Mouse (Mus musculus) heart, postnatal 14 days (tissue): ENCODE results near the gene Opn5. TPM values are rescaled to one million over a fixed set of nuclear protein-coding genes. Genes with fewer than 3 reads are reported as not detected.

Experiments used
- DNase-seq, 2 experiments: peaks; one replicate each; pipeline ENCODE4 v3.0.0; 2021 to 2022
- intact Hi-C: fragments of 180-260 bp; cut with DNase I; formaldehyde crosslinking; loops from one replicate; pipeline ENCODE4 v1.15.1; 2025
- long read RNA-seq, 2 experiments: library from polyadenylated mRNA; stranded (forward); transcript quantifications; one replicate each; pipeline ENCODE4 v2.0.0; 2021
- total RNA-seq, 2 experiments: library from RNA; stranded (reverse); gene quantifications; 2 replicates each; pipeline ENCODE4 v1.2.3; 2021

Opn5 gene
- not detected for total RNA-seq
- long read RNA-seq, experiment 1, result 0 reads
- long read RNA-seq, experiment 2, result 0 reads

GRCm38 (mm10) chr17:42611295-42611694 lies at the start of gene Opn5:
Gene Opn5, minus strand, starts transcription at chr17:42611395.
- no peak for DNase-seq
- intact Hi-C loops, result loop anchor here (5.0 kb wide), 1 partner anchor 331 kb away; no protein-coding TSS in a partner anchor

GRCm38 (mm10) chr17:42658634-42659422 lies 47.6 kb upstream of the Opn5 start:
- peak; percentile 39 to 56 for DNase-seq
- intact Hi-C loops, result loop anchor here (5.0 kb wide), 1 partner anchor 283 kb away; no protein-coding TSS in a partner anchor

GRCm38 (mm10) chr17:42643416-42643815 lies 32.2 kb upstream of the Opn5 start:
- intact Hi-C loops, result no loop called here
- DNase-seq, result peak; percentile 11 to 47

GRCm38 (mm10) chr17:42630206-42630605 lies 19.0 kb upstream of the Opn5 start:
- peak; percentile 16 to 25 for DNase-seq
- intact Hi-C loops, result no loop called here

- DNase-seq, result peak; percentile 11 to 63
- intact Hi-C loops, result loop anchor here (5.0 kb wide), 1 partner anchor 329 kb away; no protein-coding TSS in a partner anchor
These were observed 2.0 kb upstream of the Opn5 start for GRCm38 (mm10) chr17:42613043-42613737.

- intact Hi-C loops, result loop anchor here (10.0 kb wide), 1 partner anchor 1633 kb away; no protein-coding TSS in a partner anchor
- DNase-seq, result no peak
These were observed 2.9 kb downstream of the Opn5 start for GRCm38 (mm10) chr17:42608270-42608669.

- peak; percentile 70 to 81 for DNase-seq
- intact Hi-C loops, result loop anchor here (10.0 kb wide), 1 partner anchor 1628 kb away; no protein-coding TSS in a partner anchor
These were observed 8.1 kb downstream of the Opn5 start for GRCm38 (mm10) chr17:42602829-42603784.

- peak in 1 of 2 experiments; percentile 20 for DNase-seq
- intact Hi-C loops, result no loop called here
These were observed 24.7 kb downstream of the Opn5 start for GRCm38 (mm10) chr17:42586486-42586885.

GRCm38 (mm10) chr17:42583029-42583331 lies 28.2 kb downstream of the Opn5 start:
- no peak for DNase-seq
- intact Hi-C loops, result no loop called here

GRCm38 (mm10) chr17:42582281-42583028 lies 28.7 kb downstream of the Opn5 start:
- intact Hi-C loops, result no loop called here
- DNase-seq, result no peak

GRCm38 (mm10) chr17:42580623-42581022 lies 30.6 kb downstream of the Opn5 start:
- no peak for DNase-seq
- intact Hi-C loops, result no loop called here

GRCm38 (mm10) chr17:42580196-42580595 lies 31.0 kb downstream of the Opn5 start:
- no peak for DNase-seq
- intact Hi-C loops, result no loop called here

GRCm38 (mm10) chr17:42576671-42577168 lies 34.5 kb downstream of the Opn5 start:
- intact Hi-C loops, result no loop called here
- DNase-seq, result peak; percentile 13 to 30

GRCm38 (mm10) chr17:42573786-42574185 lies 37.4 kb downstream of the Opn5 start:
- DNase-seq, result no peak
- intact Hi-C loops, result no loop called here

- intact Hi-C loops, result no loop called here
- no peak for DNase-seq
These were observed 61.6 kb downstream of the Opn5 start for GRCm38 (mm10) chr17:42549578-42549977.

GRCm38 (mm10) chr17:42530147-42530546 lies 81.0 kb downstream of the Opn5 start:
- no peak for DNase-seq
- intact Hi-C loops, result no loop called here

GRCm38 (mm10) chr17:42509356-42510262 lies 101.6 kb downstream of the Opn5 start:
- peak in 1 of 2 experiments; percentile 4 for DNase-seq
- intact Hi-C loops, result no loop called here
